Mouse (Mus musculus) lung, adult 2 months (tissue): ENCODE measurements around the gene Orm3.

Source experiments
- CTCF ChIP-seq: fragments of 200-500 bp; IDR thresholded peaks from 2 replicates; pipeline ENCODE4 v1.5.1; 2011; ENCODE audit warnings: mild to moderate bottlenecking, low read length, control low read depth; ENCODE audit not compliant: insufficient read depth
- POLR2A ChIP-seq: fragments of 200-500 bp; IDR thresholded peaks from 2 replicates; pipeline ENCODE4 v1.6.1; 2011; ENCODE audit warnings: low read depth, mild to moderate bottlenecking, control low read depth, low read length, borderline replicate concordance; ENCODE audit errors: extremely low read depth

GRCm38 (mm10) chr4:63314063-63314462, 41.9 kb upstream of the Orm3 start:
- TF ChIP-seq CTCF, result no peak
- no peak for TF ChIP-seq POLR2A
